Mouse (Mus musculus) kidney, postnatal 36 days (tissue): ENCODE measurements around the gene Srgap1.
A peak's percentile ranks its signal among the peaks of the same experiment; 100 is the strongest.

Experiments
- DNase-seq, 2 experiments: peaks; one replicate each; pipeline ENCODE4 v3.0.0; 2021 to 2022; ENCODE audit warnings: mixed read lengths in 2 of 2

Gene Srgap1

GRCm38 (mm10) chr10:121756677-121757076, 290.4 kb downstream of the Srgap1 start:
- no peak for DNase-seq

DNA sequence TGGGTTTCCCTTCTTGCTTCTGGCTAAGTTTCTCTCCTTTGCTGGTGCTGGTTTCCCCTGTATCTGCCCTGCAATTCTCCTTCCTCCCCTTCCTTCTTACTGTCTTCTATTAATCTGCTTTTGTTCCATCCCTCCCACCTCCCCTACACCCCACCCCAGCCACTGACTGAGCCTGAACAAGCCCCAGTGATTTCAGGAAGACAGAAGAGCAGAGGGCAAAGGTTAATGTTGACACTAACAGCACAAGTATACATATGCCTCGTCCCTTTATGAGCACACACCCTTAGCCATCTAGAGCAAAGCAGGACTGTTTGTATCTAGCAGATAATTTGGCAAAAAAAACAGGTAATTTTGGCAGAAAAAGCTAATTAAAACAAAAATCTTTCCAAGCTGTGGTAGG, 291.3 kb downstream of the Srgap1 start:
- DNase-seq: no peak

- DNase-seq: no peak
These were observed 292.9 kb downstream of the Srgap1 start for GRCm38 (mm10) chr10:121754237-121754636.

- no peak for DNase-seq
These were observed 296.9 kb downstream of the Srgap1 start for GRCm38 (mm10) chr10:121750175-121750574.

- DNase-seq: no peak
These were observed 304.8 kb downstream of the Srgap1 start for GRCm38 (mm10) chr10:121742336-121742735.

DNA sequence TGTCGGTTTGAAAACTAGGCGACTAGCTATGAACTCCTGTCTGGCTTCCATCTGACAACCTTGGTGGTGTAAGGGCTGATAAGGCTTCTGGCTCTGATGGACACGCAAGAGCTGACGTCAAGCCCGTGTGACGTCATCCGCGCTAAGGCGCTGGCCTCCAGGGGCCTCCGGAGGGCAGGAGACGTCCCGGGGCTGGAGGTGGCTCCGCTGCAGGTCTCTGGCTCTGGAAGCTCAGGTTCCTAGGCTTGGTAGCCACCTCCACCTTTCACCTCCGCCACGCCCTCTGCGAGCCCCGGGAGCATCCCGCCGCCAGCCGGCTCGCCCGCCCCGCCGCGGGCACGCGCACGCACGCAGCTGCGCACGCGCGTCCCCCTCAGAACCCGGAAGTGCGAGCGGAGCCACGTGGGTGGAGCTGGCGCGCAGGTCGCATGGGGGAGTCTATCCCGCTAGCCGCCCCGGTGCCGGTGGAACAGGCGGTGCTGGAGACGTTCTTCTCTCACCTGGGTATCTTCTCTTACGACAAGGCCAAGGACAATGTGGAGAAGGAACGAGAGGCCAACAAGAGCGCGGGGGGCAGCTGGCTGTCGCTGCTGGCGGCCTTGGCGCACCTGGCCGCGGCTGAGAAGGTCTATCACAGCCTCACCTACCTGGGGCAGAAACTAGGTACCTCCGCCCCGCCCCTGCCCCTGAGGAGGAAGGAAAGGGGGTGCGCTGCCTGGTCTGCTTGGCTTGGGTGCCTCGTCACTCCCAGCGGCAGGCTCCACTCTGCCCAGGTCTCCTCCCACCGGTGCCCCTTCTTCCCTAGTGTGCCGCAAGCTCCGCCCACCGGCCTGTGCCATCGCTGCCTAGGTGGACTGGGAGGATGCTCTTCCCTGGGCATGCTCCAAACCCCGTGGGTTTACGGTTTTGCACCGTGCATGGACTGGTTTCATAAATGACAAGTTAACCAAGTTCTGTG, 307.3 kb downstream of the Srgap1 start, which contains the start of gene BC048403:
Gene BC048403 (plus strand): TSS at position 390 of the 958 bp plus-strand sequence.
- peak; percentile 81 to 93 for DNase-seq

DNA sequence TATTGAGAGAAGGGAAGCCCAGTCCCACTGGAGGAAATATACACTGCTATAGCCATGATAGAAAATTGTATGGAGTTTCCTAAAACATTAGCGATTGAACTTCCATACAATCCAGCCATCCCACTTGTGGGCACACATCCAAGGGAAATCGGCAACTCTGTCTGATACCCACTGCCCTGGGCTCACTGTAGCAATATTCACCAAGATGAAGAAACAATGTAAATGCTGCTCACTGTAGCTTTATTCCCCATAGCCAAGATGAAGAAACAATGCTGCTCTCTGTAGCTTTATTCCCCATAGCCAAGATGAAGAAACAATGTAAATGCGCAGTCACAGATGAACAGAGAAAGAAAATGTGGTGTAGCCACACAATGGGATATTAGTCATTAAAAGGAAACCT, 309.9 kb downstream of the Srgap1 start:
- no peak for DNase-seq

DNA sequence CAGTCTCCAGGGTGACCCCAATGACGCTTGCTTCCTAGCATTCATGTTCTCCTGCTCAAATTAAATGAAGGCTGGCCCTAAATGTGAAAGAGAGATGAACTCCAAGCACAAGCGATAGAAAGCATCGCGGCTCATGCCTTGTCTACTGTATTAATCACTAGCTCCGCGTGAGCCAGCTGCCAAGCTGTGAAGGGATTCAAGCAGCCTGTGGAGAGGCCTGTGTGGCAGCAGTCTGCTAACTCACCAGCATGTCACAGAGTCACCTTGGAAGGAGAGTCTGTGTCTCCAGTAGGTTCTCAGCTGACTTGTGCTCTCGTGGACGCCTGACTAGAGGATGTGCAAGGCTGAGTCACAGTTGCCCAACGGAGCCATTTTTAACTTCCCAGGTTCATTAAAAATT, 314.6 kb downstream of the Srgap1 start:
- DNase-seq: no peak

DNA sequence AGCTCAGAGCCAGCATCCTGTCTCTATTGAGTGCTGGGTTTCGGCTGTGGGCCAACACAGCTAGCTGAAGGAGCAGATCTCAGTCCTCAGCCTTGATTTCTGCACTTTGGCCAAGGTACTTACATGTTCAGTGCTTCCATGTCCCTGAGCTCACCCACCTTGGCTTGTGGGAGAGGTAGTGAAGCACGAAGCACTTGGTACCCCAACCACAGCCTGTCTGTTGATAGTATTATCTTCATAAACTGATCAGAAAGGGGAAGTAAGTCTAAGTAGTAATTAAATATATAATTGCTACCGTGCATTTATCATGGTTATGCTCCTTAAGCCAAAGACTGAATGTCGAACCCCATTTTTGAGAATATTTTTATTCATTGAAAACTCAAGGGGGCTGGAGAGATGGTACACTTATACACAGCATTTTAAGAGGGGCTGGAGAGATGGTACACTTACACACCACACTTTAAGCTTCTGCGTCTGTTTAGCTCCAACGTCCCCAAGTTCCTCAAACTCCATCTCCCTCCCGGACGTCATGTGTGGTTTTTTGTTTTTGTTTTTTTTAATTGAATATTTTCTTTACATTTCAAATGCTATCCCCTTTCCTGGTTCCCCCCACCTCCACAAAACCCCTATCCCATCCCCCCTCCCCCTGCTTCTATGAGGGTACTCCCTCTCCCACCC, 315.9 kb downstream of the Srgap1 start:
- DNase-seq: no peak
